Mouse (Mus musculus): ENCODE results near the gene Atg10.

DNA sequence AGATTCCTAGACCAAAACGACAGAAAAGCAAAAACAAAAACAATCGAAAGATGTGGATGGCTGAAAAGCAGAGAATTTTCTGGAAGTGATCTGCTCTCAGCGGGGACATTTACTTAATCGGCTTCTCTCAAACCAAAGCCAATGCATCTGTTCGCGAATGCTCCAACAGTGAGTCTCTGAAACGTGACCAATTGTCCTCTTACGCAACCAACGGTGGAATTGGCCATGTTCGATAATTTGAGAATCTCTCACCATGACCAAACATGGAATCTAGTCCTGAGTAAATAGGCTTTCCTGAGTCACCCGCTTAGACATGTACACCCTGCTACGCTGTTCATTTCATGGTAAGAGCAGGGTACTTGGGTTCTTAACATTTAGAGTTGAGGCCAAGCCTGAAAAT lies 326.9 kb downstream of the Atg10 start:
- TF ChIP-seq CTCF (IDR thresholded peaks at IDR 0.05; ENCODE audit: low read depth) (no peak), EP300 (IDR thresholded peaks at IDR 0.05; ENCODE audit: low read depth) (no peak)
